Mouse (Mus musculus): ENCODE data around the gene Fcrls.

The Fcrls gene

GRCm38 (mm10) chr3:87263436-87263835 lies at the start of gene Fcrls:
Gene Fcrls (minus strand): TSS chr3:87263738.
- TF ChIP-seq GATA4 (IDR thresholded peaks at IDR 0.05; ENCODE audit: insufficient replicate concordance, low read length): no peak

- TF ChIP-seq GATA4 (IDR thresholded peaks at IDR 0.05; ENCODE audit: insufficient replicate concordance, low read length): no peak
Measured at GRCm38 (mm10) chr3:87309922-87310321, 46.4 kb upstream of the Fcrls start.

- TF ChIP-seq GATA4 (IDR thresholded peaks at IDR 0.05; ENCODE audit: insufficient replicate concordance, low read length): no peak
Measured at GRCm38 (mm10) chr3:87299901-87300300, 36.4 kb upstream of the Fcrls start.

DNA sequence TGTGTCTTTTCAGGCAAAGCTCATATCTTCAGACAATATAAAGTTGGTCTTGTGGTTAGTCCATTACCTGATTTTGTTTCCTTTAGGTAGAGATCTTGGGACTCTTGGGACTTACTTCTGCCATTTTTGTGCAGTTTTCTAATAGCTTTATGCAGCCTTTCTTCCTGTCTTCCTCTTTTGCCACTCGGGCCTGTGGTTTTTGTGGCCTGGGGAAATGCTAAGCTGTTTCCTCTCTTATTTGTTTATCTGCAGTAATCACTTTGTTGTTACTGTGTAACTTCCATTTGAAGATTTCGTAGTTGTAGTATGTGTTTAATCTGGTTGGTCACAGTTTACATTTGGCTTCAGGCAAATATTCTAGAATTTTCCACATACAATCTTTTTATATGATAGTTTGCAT lies 10.8 kb upstream of the Fcrls start:
- no peak for TF ChIP-seq GATA4 (IDR thresholded peaks at IDR 0.05; ENCODE audit: insufficient replicate concordance, low read length)

- no peak for TF ChIP-seq GATA4 (IDR thresholded peaks at IDR 0.05; ENCODE audit: insufficient replicate concordance, low read length)
Measured at GRCm38 (mm10) chr3:87266581-87266980, 3.0 kb upstream of the Fcrls start.

DNA sequence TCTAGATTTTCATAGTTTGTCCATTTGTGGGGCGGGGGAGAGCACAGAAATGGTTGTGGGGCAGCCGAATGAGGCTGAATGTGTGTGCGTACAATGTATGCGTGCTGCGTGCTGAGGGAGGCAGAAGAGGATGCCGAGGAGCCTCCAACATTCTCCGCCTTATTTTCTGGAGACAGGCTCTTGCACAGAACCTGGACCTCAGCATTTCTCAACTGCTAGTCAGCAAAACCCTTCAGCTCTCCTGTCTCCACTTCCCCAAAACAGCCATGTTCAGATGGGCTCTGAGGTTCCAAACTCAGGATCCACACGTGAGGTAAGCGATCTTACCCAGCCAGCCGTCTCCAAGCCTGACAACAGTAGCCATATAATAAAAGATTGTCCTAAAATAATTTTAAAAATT lies 8.3 kb downstream of the Fcrls start:
- TF ChIP-seq GATA4 (IDR thresholded peaks at IDR 0.05; ENCODE audit: insufficient replicate concordance, low read length): no peak

GRCm38 (mm10) chr3:87249571-87249970 lies 14.0 kb downstream of the Fcrls start:
- no peak for TF ChIP-seq GATA4 (IDR thresholded peaks at IDR 0.05; ENCODE audit: insufficient replicate concordance, low read length)

DNA sequence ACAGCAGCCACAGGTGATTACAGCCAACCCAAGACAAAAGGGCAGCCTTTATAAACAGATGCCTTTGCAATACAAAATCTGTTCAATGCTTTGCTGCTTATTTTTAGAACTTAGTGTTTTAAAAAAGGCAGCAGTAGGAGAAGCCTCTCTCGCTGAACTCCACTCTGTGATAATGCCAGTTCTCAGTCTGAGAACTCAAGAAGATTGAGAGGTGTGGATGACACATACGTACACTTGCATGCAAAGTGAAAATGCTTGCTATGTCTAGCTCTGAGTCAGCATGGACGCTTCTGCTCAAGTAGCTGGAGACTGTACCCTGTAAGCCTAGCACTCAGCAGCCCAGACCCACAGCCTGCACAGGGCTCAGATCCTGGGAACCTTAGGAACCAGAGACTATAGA lies 16.2 kb downstream of the Fcrls start:
- TF ChIP-seq GATA4 (IDR thresholded peaks at IDR 0.05; ENCODE audit: insufficient replicate concordance, low read length): no peak

DNA sequence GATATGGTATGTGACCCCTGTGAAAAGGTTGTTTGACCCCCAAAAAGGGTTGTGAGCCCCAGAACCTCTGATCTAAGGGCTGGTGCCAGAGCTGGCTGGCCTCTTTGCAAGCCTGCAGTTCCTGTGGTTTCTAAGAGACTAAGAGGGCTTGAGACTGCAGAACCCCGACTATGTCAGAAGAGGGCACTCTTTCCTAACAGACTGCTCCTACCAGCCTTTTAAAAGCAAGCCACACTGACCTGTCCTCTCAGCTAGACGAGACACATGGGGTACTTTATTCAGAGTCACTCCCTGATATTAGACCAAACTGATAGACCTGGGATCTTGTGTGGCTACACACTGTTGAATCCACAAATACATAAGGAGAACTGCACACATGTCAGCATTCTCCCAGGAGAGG lies 19.9 kb downstream of the Fcrls start:
- no peak for TF ChIP-seq GATA4 (IDR thresholded peaks at IDR 0.05; ENCODE audit: insufficient replicate concordance, low read length)

- TF ChIP-seq GATA4 (IDR thresholded peaks at IDR 0.05; ENCODE audit: insufficient replicate concordance, low read length): no peak
Measured at GRCm38 (mm10) chr3:87240909-87241308, 22.6 kb downstream of the Fcrls start.

GRCm38 (mm10) chr3:87223636-87224035 lies 39.9 kb downstream of the Fcrls start:
- no peak for TF ChIP-seq GATA4 (IDR thresholded peaks at IDR 0.05; ENCODE audit: insufficient replicate concordance, low read length)

GRCm38 (mm10) chr3:87222346-87222745 lies 41.2 kb downstream of the Fcrls start:
- TF ChIP-seq GATA4 (IDR thresholded peaks at IDR 0.05; ENCODE audit: insufficient replicate concordance, low read length): no peak

DNA sequence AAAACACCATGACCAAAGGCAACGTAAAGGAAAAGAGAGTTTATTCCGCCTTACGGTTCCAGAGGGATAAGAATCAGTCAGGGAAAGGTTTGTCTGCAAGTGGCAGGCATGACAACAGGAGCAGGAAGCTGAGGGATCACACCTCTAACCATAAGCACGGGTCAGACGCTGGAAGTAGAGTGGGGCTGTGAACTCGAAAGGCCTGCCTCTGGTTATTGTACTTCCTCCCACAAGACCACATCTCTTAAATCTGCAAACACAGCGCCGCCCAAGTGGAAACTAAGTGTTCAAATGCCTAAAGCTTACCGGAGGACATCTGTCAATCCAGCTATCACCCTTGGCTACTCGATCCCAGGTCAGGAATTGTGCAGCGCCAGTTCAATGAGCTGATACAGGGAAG lies 48.4 kb downstream of the Fcrls start:
- TF ChIP-seq GATA4 (IDR thresholded peaks at IDR 0.05; ENCODE audit: insufficient replicate concordance, low read length): no peak

DNA sequence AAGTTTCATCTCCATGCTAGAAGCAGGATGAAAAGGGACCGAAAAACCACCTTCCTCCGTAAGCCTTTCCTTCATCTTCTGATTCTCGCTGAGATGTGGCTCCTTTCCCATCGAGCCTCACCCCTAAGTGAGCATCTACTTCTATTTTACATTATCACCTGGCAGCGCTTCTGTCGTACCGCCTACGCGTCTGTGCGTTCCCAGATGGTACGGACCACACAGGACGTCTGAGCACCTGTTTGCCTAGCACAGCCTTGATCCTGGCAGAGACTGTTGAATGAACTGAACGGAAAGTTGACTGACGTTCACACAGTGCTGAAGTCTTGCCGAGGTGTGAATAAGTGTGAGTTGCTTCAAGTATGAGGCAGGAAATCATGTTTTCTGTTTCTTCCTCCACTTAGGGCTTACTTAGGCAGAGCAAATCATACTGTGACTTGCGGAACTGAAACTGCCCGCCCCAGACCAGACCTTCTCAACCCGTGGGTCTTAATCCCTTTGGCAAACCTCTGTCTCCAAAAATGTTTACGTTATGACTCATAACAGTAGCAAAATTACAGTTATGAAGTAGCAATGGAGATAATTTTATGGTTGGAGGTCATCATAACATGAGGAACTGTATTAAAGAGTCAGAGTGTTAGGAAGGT lies 49.2 kb downstream of the Fcrls start:
- no peak for TF ChIP-seq GATA4 (IDR thresholded peaks at IDR 0.05; ENCODE audit: insufficient replicate concordance, low read length)

DNA sequence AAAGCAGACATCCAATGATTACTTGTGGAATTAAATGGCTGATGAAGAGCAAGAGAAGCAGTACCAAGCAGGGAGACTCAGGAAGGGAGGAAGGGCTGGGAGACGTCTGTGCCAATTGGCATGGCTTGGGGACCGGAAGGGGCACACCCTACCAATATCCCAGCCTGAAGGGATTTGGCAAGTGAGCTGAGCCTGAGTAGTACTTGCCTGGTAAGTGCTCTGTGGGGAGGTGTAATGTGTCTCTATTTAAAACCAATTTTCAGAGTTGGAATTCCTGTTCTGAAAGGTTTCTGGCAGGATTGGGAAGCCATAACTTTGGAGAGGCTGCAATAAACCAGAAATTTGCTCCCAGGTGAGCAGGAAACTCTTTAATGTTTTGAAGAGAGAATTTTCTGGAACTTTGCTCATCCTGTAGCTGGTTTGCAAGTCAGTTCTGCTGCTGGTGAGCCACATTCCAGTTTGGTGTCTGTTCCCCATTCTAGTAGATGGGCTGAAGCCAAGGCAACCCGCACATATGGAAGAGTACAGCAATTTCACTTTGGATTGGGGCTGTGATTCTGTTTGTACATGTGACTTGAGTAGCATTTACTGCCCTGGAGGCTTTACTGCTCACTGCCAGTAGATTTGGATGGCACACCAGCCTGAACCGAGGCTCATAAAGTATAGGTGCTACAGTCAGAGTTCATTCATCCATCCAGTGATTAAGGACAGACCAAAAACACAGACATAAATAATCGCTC lies 57.0 kb downstream of the Fcrls start:
- TF ChIP-seq GATA4 (IDR thresholded peaks at IDR 0.05; ENCODE audit: insufficient replicate concordance, low read length): no peak
